Mouse (Mus musculus) T-cell, adult 66 days (primary cell): ENCODE measurements around the gene Safb2. TPM values are rescaled to one million over a fixed set of nuclear protein-coding genes. Genes with fewer than 3 reads are reported as not detected.

Experiments used
- total RNA-seq, 2 experiments: library from RNA; stranded (reverse); gene quantifications; 3 replicates in 1 of 2; 4 replicates in 1 of 2; pipeline ENCODE4 v1.2.4; 2023

Gene Safb2
- 100 to 1,000 TPM; 385 to 449 TPM for total RNA-seq

GRCm38 (mm10) chr17:56584257-56585130 lies at the start of gene Safb2, which contains the start of gene Safb:
Gene Safb2 (minus strand): TSS chr17:56584585.
Gene Safb (plus strand): TSS chr17:56584825.

DNA sequence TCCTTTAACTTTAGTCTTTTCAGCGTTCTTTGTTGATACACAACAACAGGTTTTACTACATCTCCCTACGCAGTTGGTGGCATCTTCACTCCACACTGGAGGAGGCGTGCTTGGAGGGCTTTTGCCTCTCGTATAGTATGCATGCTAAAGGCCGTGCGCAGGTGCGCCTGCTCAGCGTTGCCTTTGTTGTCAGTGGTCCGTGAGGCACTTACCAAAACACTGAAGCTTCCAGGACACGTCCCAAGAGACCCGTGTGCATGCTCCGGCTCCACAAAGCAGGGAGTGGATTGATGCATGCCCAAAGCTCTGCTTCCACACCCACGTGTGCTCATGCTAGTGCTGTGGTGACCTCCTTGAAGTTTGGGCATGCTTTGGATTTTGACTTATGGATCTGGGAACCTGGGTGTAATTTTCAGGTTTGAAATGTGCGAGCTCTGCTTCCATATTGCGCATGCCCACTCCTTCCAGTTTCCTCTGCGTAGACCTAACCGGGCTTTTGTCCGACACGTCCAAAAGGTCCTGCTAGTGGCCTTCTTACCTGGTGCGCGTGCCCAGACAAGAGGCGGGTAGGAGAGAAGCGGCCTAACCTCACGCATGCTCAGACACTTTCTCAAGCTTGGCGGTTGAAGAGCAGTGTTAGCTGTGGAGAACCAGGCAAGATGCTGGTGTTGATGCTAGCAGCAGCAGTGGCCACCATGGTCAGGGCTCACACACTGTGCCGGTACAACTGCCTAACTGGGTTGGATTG lies 43.3 kb upstream of the Safb2 start, which contains the start of gene Catsperd:
TSS of gene Catsperd (plus strand) at position 614 of the 748 bp plus-strand sequence.

DNA sequence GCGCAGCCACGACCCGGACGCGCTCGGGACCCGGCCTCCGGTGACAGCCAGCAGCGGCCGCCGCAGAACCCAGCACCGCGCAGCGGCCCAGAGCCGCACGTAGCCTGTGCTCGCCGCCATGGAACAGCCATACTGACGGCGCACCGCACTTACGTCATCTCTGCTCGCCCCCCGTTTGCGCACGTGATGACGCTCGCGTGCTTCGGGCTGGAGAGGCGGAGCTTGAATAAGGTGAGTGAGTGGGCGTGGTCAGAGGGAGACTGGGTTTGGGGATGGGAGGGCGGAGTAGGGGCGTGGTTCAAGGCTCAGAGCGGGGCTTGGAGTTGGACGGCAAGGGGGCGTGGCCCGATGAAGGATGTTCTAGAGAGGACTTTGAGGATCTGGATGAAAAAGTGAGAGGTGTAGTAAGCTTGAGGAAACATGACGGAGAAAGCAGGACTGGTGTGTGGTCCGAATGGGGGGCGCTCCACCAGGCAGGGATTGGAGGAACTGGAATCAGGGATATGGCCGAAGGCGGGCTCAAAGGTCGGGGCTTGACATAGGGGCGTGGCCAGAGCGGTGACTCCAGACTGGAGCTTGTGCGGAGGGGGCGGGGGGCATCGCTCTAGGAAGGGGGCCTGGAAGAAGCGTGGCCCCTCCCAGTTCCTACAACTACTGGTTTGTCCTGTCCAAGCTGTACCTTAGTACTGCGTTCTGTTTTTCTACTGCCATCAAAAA lies 42.5 kb upstream of the Safb2 start, which contains the start of gene Lonp1:
TSS of gene Lonp1 (minus strand) at position 134 of the 717 bp plus-strand sequence.

GRCm38 (mm10) chr17:56613236-56613844 lies 29.0 kb upstream of the Safb2 start, which contains the start of gene Rpl36:
Gene Rpl36 (plus strand): TSS chr17:56613416.

DNA sequence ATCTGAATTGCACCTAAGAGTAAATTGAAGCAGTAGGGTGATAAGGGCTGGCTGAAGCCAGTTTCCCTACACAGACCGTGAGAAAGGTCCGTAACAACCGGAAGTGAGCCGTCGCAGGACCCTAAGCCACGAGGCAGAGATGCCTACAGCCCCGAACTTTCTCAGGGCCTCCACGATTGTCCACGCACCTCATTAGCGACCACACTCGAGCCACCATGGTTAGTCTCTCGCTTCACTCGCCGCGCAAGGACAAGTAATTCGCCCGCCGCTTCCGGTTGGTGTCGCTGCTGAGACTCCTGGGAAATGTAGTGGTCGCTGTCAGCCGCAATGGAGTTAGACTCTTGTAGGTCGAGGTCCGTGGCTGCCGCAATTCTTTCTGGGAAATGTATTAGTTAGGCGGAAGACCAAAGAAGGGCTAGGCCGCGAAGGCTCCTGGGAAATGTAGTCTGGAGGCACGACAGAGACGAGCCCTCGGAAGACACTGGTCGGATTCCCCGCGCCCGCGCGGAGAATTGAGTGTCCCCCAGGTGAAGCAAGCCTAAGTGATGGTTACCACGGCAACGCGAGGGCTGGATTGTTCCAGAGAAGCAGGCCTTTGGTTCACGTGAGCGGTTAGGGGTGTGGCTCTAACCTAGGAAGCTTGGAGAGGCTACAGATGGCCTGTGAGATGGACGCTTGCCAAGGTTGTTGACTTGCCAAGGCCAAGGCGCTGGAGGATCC lies 25.2 kb upstream of the Safb2 start, which contains the start of gene 2410015M20Rik:
TSS of gene 2410015M20Rik (minus strand) at position 320 of the 720 bp plus-strand sequence.

DNA sequence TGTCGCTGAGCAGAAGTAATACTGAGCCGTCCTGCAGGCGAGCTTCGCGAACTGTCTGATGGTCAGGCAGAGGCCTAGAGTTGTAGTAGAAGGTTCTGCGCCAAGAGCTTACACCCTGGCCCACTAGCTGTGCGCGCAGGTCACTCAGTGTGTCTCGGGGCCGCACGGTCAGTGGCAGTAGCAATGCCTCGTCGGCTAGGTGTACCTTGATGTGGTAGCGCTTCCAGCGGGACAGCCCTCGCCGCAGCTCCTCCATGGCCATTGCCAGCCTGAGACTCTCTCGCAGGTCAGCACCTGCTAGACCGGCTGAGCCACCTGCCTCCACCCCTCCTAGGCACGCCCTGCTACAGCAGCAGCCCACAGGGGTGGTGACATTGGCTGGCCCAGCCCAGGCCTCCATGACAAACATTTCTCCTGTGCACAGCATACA lies 30.2 kb downstream of the Safb2 start, which contains the start of gene Gm20219:
TSS of gene Gm20219 (minus strand) at position 266 of the 430 bp plus-strand sequence.

DNA sequence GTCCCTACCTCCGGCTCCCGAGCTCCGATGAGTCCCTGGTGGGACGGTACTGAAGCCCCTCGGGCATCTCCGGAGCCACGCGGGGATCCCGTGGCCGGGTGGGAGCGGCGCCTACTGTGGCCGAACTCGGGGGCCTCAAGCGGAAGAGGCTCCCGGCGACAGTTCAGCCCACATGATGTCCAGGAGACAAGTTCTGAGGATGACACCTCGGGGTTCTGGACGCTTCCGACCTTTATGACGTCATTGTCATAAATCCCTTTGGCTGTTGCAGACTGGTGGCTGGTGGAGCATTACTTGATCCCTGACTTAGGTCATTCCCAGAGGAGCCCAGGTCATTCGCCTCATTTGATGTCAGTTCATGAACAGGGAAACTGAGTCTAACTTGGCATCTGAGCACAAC lies 72.1 kb downstream of the Safb2 start, which contains the start of gene Znrf4:
TSS of gene Znrf4 (minus strand) at position 122 of the 400 bp plus-strand sequence.

Other genes with a start within 250 kb of the Safb2 start
- 10 to 100 TPM; 18.2 to 22.8 TPM for gene Ptprs, start 108.1 kb downstream of the Safb2 start, total RNA-seq
- not detected for gene Znrf4, start 72.2 kb downstream of the Safb2 start, total RNA-seq
- gene Gm20219, start 30.2 kb downstream of the Safb2 start, total RNA-seq: 10 to 100 TPM; 10.7 to 14.3 TPM
- gene Safb, start 240 bp upstream of the Safb2 start, total RNA-seq: 100 to 1,000 TPM; 262 to 272 TPM
- gene 2410015M20Rik, start 25.2 kb upstream of the Safb2 start, total RNA-seq: 100 to 1,000 TPM; 103 TPM
- 1,000 to 10,000 TPM; 1,772 to 1,818 TPM for gene Rpl36, start 28.8 kb upstream of the Safb2 start, total RNA-seq
- 10 to 100 TPM; 51.6 to 53.8 TPM for gene Lonp1, start 42.3 kb upstream of the Safb2 start, total RNA-seq
- 1 to 10 TPM; 1.0 to 1.1 TPM for gene Catsperd, start 43.6 kb upstream of the Safb2 start, total RNA-seq
- 100 to 1,000 TPM; 106 to 112 TPM for gene Ranbp3, start 88.7 kb upstream of the Safb2 start, total RNA-seq
- 10 to 100 TPM; 57.0 to 73.3 TPM for gene Ndufa11, start 133.2 kb upstream of the Safb2 start, total RNA-seq
- 10 to 100 TPM; 10.9 to 15.9 TPM for gene Vmac, start 133.4 kb upstream of the Safb2 start, total RNA-seq
- not detected for gene Nrtn, start 172.9 kb upstream of the Safb2 start, total RNA-seq
- 10 to 100 TPM; 57.0 to 57.2 TPM for gene Dus3l, start 180.2 kb upstream of the Safb2 start, total RNA-seq
- gene Prr22, start 185.7 kb upstream of the Safb2 start, total RNA-seq: 1 to 10 TPM; 1.2 to 1.8 TPM
- gene Rfx2, start 246.4 kb upstream of the Safb2 start, total RNA-seq: 10 to 100 TPM; 18.2 to 18.7 TPM